Mouse (Mus musculus): ENCODE data around the gene Bcas1.

Bcas1 gene

DNA sequence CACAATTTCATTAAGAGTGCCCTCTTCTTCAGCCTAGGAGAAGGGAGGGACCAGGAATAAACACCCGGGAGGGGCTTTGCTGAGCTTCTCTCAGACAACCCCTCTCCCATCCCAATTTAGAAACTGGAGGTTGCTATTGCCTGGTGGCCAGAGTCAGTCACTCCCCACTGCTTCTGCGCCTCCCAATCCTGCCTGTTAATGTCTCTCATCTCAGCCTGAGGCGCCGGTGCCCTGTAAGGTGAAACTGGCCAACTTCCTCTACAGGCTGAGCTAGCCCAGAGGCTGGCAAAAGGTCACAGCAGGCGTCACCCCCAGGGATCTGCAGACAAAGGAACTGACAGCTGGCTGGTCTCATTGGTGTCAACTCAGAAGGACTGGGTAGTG is 82.2 kb downstream of the Bcas1 start:
- DNase-seq: no peak

DNA sequence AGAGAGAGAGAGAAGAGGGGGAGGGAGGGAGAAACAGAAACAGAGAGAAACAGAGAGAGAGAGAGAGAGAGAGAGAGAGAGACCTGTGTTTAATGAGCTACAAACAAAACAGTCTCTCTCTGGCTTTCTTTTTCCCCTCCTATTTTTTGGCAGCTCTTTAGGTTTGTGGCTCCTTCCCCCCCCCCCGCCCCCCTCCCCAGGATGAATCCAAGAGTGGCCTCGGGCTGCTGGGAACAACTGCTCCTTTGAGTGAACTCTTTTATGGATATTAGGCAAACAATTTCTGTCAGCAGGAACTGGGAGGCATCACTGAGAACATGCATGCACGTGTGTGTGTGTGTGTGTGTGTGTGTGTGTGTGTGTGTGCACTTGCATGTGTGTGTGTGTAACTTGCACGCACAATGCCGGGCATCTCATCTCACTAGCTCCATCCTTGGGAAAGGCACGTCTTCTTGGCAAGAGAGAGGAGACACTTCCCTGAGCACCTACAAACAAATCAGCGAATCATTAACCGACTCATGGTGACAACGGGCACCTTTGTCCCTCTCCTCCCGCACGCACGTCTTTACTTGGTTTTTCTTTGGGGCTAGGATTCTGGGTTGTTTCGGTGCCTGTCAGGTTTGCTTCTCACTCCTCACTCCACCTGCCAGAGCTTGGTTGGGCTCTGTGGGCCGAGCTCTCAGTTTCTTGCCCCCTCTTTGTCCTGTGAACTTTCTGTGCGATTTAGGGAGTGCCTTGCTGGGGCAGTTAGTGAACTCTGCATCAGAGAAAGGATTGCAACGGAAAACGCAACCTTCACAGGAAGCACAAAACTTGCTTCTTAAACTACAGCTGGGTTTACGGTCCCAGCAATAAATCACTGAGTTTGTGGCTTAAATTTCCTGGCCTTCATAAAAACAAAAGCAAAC is 82.9 kb downstream of the Bcas1 start:
- no peak for DNase-seq

DNA sequence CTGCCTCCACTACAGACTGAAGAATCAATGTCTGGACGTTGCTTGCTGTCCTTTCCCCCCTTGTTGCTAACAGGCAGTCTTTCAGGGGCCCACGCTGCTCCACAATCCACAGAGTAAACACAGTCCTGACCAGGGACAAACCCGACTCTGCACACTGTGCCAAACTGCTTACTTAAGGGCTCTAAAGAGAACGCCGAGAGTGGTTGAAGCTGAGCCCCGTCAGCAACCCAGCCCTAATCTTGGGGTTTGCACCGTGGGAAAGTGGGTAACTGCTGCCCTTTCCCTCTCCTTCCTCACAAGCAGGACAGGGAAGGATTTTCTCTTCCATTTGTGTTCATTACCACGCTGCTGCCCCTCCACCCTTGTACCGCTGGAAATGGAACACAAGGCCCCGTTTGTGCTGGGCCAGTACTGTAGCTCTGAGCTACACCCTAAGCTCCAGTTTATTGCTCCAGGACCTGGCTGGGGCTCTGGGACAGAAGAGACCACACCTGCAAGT is 83.8 kb downstream of the Bcas1 start:
- DNase-seq: no peak

DNA sequence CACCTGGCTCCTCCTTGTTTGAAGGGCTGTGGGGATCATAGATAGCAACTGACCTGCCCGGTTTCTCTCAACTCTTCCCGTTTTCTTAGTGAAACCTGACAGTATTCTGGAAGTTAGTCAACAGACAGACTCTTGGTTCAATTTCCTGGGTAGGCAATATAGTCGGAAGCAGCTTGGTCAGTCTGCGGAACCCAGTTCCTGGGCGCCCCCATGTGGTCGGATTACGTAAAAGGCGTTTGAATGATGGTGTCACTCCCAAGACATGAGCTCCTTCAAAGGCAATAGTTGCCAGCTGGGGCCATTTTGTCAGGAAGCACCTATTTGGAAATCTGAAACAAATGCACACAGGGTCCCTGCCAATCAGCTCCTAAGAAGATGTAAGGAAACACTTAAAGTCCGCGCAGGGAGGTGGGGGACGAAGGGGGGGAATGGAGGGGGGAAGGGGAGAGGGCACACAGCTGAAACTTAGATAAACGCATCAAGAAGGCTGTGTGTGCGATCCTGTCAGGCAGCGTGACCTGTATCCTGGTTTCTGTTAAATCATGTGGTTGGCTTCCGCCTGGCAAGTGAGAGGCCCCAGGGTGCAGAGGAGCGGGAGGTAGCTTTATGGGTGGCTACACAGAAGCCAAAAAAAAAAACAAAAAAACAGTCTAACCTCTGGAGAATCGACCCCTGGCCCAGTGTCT is 84.4 kb downstream of the Bcas1 start:
- DNase-seq: peak in 1 of 2 experiments; percentile 41

DNA sequence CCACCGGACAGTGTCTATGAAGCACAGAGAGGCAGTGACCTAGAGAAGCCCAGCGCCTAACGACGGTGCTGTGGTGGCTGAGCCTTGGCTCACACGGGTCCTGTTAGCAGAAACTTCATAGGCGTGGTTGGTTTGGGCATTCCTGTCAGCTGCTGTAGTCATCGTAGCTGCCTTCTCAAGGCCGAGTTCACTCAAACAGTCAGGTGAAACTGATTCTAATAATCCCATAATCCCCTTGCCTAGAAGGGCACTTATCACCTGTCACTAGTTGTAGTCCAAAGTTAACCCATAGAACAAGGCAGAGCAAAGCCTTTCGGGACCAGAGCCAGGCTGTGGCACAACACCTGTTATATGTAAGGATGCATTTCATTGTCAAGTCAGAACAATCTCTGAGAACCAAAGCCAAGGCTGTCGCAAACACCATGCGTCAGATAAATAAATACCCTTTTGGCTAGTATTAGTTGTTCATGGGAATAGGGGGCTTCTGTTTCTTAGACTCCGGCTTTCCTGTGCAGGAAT is 85.3 kb downstream of the Bcas1 start:
- no peak for DNase-seq

DNA sequence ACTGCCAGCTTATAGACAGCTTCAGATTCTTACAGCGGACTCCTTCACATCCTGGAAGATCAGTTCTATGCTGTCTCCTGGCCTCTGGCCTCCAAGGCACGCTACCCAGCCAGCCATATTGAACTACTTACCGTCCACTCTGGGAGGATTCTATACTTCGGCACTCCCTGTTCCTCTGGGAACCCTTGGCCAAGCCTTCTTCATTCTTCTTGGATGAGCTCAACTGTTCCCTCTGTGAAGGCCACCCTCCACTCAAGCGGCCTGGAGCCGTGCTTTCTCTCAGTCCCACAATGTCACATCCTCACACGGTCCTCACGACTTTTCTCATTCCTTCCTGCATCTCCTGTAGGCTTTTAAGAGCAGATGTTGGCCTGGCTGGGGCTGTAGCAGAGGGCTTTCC is 86.5 kb downstream of the Bcas1 start:
- no peak for DNase-seq

DNA sequence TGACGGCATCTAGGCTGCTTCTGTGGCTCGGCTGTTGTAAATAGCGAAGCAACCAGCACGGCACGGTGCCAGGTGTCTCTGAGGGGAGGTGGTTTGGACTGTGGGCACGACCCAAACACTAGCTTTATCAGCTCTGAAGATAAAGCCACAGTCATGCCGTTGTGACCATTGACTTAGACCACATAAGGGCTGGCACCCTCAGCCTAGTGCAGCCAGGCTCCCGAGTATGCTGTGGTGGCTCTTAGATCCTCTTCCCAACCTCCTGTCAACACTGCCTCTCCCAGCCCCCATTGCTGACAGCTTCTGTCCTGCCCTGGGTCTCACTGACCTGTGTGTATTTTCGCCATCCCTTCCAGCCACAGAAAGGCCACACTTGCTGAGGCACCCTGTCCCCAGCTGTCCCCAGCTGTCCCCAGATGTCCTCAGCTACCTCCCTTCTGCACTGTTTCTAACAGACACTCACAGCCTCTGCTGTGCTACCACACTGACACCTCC is 91.3 kb downstream of the Bcas1 start:
- no peak for DNase-seq

DNA sequence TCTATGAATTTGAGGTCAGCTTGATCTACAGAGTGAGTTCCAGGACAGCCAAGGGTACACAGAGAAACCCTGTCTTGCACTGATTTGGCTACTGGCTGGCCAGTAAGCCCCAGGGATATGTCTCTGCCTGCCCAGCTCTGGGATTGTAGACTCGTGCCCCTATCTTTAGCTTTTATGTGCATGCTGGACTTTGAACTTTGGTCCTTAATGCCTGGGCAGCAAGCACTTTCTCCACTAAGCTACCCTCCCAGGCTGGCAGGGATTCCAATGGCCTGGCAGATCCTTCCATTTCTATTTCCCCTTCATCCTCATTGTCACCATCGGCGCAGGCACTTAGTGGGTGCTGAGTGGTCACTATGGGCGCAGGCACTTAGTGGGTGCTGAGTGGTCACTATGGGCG is 92.5 kb downstream of the Bcas1 start:
- no peak for DNase-seq

DNA sequence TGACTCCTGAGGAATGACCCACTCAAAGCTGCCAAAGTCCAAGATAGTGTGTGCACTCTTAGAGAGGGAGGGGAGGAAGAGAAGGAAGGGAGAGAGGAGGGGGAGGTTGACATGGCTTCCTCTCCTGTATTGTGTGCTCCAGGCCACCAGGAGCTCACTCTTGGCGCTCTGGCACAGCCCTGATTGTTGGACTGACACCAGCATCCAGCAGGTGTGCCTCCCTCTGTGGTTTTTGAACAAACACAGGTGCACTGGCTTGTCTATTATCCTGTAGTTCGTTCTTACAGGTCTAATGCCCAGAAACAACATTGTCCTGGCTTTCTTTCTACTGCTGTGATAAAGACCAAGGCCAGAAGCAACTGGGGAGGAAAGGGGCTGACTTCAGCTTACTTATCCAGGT is 95.8 kb downstream of the Bcas1 start:
- no peak for DNase-seq

DNA sequence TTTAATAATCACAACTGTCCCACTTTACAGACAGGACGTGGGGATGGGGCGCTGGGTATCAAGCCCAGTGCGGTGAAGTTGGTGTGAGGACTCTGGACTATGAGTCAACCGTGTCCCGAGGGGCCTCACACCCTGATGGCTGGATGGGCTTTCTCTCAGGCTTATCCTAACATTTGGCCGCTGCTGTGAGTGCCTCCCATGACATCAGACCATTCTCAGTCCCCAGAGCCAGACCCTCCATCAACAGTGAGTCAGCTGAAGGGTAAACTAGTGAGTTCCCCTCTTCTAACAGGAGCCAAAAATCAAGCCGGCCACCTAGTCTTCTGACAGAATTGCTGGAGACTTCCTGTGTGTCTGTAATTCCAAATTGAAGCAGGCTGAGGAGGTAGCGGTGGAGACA is 97.2 kb downstream of the Bcas1 start:
- no peak for DNase-seq

DNA sequence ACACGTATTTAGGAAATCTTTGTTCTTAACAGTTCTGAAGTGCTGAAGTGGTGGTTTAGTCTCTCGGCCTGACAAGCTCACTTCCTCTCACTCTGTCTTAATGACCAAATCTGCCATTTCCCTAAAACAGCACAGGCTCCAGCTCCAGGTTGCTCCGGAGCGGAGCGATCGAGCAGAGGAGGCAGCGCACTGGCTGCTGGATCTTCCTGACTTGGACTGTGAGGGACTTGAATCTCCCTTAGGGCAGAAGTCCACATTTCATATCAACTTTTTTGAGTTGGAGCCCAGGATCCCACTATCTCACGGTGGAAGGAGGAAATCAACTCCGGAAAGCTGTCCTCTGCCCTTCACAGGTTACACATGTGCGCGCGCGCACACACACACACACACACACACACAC is 97.7 kb downstream of the Bcas1 start:
- DNase-seq: no peak

DNA sequence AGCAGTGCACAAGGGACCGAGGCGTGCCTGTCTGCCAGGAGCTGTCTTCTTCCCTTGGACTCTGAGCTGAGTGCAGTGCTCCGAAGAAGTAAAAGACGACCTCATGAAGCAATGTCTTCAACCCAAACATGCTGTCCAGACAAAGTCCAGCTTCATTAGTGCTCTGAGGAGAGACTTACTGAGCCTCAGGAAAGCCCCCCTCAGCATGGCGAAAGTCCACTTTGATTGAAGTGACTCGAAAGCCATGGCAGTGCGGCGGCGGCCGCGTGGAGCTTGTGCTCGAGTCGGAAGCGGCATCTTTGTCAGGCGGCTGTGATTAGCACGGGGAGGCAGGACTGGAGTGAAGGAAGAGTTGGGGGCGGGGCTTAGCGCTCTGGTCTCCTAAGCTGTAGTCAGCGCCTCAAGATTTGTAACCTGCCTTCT is 103.7 kb downstream of the Bcas1 start:
- DNase-seq: peak; percentile 20 to 55

DNA sequence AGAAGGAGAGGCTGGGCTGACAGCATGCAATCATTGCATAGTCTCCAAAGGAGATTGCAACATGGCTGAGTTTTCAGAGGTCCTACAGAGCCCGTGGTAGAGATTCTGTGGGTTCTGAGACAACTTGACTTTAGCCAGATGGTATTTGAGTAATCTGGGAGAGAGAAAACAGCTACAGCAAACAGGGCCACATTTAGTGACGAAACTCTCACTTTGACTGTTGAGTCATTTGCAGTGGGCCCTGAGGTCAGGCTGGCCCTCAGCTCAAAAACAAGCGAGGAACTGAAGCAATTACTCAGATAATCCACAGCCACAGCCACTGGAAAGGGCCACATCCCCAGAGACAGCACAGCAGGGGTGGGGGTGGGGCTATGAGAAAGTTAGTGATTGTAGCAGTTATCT is 105.6 kb downstream of the Bcas1 start:
- DNase-seq: no peak

DNA sequence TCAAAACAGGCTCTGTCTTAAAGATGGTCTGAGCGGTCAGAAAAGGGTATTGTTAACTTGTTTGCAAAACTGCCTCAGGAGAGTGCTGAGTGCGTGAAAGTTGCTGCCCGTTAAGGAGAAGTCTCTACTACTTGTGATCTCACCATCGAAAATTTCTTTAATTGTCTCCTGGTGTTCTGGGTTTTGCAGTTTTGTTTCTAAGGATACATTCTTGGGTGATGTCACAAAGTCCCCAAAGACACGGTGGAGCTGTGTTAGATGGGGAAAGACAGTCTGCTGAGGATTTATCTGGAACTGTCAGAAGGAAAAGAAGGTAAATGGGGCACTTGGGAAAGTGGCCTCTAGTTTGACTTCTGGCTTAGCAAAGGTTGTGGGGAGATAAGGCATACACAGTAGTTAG is 106.1 kb downstream of the Bcas1 start:
- no peak for DNase-seq

DNA sequence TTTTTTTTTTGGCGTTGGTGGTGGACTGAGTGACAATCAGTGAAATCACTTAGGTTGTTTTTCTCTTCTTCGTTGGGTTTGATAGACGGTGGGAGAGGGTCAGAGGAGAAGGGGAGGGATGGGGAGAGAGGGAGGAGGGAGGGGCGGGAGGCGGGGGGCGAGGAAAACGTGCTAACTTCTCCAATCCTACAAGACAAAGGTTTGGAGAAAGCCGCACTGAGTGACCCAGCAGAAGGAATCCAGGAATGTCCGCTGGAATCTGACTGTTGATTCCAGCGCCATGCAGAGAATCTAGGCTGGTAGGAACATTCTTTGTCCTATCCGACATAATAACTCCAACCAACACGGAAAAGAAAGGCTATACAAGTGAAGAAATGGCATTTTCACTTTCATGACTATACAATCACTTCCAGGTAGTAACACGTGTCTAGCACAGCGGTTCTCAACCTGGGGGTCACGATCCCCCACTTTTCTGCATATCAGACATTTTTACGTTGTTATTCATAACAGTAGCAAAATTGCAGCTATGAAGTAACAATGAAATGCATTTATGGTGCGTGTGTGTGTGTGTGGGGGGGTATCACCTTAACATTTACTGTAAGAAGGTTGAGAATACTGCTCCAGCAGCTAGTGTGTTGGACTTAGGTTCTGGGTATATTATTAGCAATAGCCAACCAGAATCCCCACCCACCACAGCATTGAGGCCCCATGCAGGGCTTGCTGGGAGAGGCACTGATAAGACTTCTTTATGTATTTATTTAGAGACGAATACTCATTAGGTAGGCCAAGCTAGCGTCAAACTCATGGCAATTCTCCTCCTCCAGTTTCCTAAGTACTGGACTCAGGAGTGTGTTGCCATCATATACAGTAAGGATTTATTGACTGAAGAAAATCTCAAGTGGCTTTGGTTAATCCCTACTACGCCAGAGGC is 107.8 kb downstream of the Bcas1 start:
- DNase-seq: no peak

DNA sequence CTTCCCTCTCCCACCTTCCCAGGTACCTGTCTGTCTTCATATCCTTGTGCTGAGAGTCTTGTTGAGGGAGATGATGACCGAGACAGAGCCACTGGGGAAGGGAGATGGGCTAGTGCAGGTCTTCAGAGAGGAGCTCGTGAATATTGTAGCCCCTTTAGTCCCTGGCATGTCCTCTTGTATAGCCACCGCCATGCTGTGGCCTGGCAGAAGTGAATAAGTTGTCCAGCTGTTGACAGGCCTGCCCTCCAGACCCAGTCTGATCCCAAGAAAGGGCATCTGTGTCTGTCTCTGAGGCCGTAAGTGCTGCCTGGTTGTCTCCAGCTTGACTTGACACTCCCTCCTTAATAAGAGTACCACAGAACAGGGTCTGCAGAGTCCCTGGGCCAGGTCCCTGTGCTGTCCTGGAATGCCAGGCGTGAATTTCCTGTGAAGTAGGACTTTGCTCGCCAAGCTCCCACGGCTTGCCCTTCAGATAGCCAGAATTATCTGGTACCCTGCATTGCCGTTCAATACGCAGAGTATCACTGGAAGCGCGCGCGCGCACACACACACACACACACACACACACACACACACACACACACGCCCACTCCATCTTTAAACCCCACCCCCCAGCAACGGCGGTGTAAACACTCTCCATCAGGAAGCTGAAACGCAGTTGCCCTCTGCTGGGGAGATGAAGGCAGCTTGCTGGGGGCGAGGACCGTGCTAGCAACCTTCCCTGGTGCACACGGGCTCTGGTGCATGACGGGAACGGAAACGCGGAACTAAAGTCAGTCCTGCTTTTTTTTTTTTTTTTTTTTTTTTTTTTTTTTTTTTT is 108.7 kb downstream of the Bcas1 start:
- peak; percentile 54 to 74 for DNase-seq

DNA sequence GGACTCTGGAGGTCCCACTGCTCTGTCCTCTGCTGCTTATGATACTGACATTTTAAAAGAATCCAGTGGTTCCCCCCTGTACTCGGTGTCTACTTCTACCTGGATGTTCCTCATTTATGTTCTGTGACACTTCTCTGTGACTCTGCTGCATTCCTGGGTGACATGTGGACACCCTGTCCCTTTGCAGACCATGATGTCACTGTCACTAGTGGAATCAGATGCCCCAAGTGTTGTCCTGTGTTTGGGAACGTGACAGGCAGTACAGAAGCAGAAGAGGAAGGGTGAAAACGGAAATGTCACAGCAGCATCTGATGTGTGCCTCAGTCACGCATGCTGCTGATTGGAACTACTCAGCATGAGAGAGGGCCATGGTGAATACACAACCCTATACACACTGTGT is 110.9 kb downstream of the Bcas1 start:
- DNase-seq: no peak

DNA sequence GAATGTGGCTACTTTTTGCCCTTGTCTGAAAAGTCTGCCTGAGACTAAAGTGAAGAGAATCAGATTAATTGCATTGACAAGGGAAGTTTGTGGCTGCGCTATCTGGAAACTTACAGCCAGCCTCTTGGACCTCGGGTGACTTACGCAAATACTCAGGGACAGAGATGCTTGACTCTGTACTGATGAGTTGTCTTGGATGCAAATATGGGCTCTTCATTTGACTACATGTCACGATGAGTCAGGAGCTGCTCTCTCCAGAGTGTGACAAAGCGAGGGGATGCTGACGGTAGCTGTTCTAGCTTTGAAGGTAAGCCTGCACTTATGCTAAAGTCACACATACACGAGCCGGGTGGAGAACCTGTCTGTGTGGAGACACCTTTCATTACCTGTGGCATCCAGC is 111.3 kb downstream of the Bcas1 start:
- no peak for DNase-seq

DNA sequence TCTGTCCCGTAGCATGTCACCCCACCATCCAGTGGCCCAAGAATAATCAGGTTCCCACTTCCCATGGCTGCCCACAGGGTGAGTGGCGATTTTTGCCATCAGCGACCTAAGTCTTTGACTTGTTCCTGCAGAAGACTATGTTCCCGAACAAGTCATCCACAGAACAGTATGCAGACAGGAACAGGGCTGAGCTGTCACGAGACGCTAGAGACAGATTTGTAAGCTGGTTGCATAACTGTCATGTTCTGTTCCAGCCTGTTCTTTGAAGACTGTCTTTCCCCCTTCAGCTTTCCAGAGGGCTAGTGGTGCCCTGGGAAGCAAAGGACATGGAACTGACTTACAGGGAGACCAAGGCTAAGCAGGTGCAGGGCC is 116.7 kb downstream of the Bcas1 start:
- no peak for DNase-seq

DNA sequence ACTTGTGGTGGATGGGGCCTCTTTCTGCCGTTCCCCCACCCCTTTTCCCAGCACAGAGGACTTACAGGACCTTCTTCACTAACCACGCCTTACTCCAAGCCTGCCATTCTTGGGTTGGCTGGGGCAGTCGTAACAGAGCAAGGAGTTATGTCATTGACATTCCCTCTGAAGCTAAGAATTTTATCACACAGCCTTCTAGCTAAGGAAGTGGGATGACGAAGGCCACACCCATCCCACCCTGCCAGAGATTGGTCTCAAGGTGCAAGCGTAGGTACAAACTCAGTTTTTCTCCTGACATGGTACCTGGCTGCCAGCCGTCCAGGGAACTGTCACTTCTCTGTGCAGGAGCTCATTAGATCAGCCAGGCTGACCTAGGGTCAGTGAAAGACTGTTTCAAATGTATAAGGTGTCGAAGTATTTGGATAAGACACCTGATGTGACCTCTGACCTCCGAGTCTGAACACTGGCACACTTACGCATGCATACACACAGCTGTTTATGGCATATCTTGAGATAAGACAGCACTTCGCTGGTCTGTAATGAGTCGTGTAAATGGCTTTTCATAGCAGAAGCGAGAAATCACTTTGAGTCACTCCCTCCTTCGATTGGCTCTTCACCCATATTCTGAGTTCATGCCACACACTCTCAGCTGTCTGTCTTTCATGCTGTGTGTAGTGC is 117.2 kb downstream of the Bcas1 start:
- no peak for DNase-seq

DNA sequence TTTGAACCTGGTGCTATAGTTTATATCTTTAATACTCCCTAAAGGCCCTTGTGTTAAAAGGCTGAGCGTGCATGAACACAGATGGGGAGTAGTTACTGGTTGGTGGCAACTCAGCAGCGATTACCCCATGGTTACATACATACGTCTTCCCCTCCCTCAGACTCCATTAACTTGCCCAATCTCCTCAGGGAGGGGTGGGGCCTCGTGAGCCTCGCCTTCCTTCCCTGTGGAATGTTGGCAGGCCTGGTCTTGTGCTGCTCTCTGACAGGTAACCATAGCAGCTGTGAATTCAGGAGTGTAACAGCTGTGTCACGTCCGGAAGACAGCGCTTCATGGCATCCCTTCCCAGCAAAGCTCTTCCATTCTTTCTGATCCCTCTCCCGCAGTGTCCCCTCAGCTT is 118.7 kb downstream of the Bcas1 start:
- DNase-seq: no peak
